Mouse (Mus musculus) erythroid progenitor cell, adult 5-6 weeks (primary cell): ENCODE measurements around the gene Csrnp1. TPM values are rescaled to one million over a fixed set of nuclear protein-coding genes. Genes with fewer than 3 reads are reported as not detected.
A peak's percentile ranks its signal among the peaks of the same experiment; 100 is the strongest.
"Not testable (repeated sequence)": the region's sequence is repeated elsewhere in the genome, so short reads cannot be mapped to it uniquely, and the experiment has no call there.

Source experiments
- ATAC-seq: replicated peaks from 2 replicates; pipeline ENCODE4 v1.8.0; 2016; ENCODE audit warnings: moderate number of reproducible peaks, mild to moderate bottlenecking, moderate TSS enrichment, inconsistent platforms; ENCODE audit not compliant: poor library complexity, low FRiP score, severe bottlenecking
- total RNA-seq, 2 experiments: library from RNA; stranded (forward) in 1 of 2; stranded (reverse) in 1 of 2; fragments of 150-400 nt in 1 of 2; fragments of 186-747, 209-891 nt in 1 of 2; gene quantifications; 2 replicates each; pipeline versions ENCODE4 v1.2.3 to v1.2.4; 2015 to 2017; ENCODE audit warnings: low replicate concordance in 2 of 2

Gene Csrnp1
- total RNA-seq (2015; ENCODE audit: low replicate concordance) (2.1 and 2.2 TPM in 2 replicates), total RNA-seq (2017; ENCODE audit: low replicate concordance) (1.4 and 3.0 TPM in 2 replicates)

- ATAC-seq: no peak
Measured at GRCm38 (mm10) chr9:119984536-119985011, at the start of gene Csrnp1. TSS of gene Csrnp1 (minus strand) at chr9:119984658.

- no peak for ATAC-seq
Measured at GRCm38 (mm10) chr9:120032710-120033109, 48.3 kb upstream of the Csrnp1 start.

GRCm38 (mm10) chr9:120030421-120030820 is 46.0 kb upstream of the Csrnp1 start:
- no peak for ATAC-seq

GRCm38 (mm10) chr9:120029880-120030279 is 45.4 kb upstream of the Csrnp1 start:
- ATAC-seq: no peak

GRCm38 (mm10) chr9:120027401-120028151 is 43.1 kb upstream of the Csrnp1 start:
- no peak for ATAC-seq

- no peak for ATAC-seq
Measured at GRCm38 (mm10) chr9:120024625-120025024, 40.2 kb upstream of the Csrnp1 start.

- ATAC-seq: no peak
Measured at GRCm38 (mm10) chr9:120024171-120024570, 39.7 kb upstream of the Csrnp1 start.

- no peak for ATAC-seq
Measured at GRCm38 (mm10) chr9:120023086-120023811, 38.8 kb upstream of the Csrnp1 start, which contains the start of gene Xirp1. TSS of gene Xirp1 (minus strand) at chr9:120023598.

GRCm38 (mm10) chr9:120021164-120021563 is 36.7 kb upstream of the Csrnp1 start:
- ATAC-seq: no peak

- ATAC-seq: no peak
Measured at GRCm38 (mm10) chr9:120020285-120020890, 35.9 kb upstream of the Csrnp1 start.

GRCm38 (mm10) chr9:120016956-120017355 is 32.5 kb upstream of the Csrnp1 start:
- ATAC-seq: no peak

- ATAC-seq: no peak
Measured at GRCm38 (mm10) chr9:120014828-120015227, 30.4 kb upstream of the Csrnp1 start.

GRCm38 (mm10) chr9:120013251-120013820 is 28.9 kb upstream of the Csrnp1 start:
- no peak for ATAC-seq

- no peak for ATAC-seq
Measured at GRCm38 (mm10) chr9:120012781-120013180, 28.3 kb upstream of the Csrnp1 start.

- not testable (repeated sequence) for ATAC-seq
Measured at GRCm38 (mm10) chr9:120012161-120012560, 27.7 kb upstream of the Csrnp1 start.

- no peak for ATAC-seq
Measured at GRCm38 (mm10) chr9:120011533-120011932, 27.1 kb upstream of the Csrnp1 start.

GRCm38 (mm10) chr9:120010781-120011511 is 26.5 kb upstream of the Csrnp1 start:
- ATAC-seq: peak; percentile 88

GRCm38 (mm10) chr9:120009871-120010270 is 25.4 kb upstream of the Csrnp1 start:
- no peak for ATAC-seq

GRCm38 (mm10) chr9:120009226-120009841 is 24.9 kb upstream of the Csrnp1 start:
- ATAC-seq: no peak
